Mouse (Mus musculus): ENCODE results near the gene 2610028H24Rik. TPM values are rescaled to one million over a fixed set of nuclear protein-coding genes. Genes with fewer than 3 reads are reported as not detected.

Gene 2610028H24Rik
- total RNA-seq, 2 experiments from 2014 or later = 0.29 to 0.31 TPM

DNA sequence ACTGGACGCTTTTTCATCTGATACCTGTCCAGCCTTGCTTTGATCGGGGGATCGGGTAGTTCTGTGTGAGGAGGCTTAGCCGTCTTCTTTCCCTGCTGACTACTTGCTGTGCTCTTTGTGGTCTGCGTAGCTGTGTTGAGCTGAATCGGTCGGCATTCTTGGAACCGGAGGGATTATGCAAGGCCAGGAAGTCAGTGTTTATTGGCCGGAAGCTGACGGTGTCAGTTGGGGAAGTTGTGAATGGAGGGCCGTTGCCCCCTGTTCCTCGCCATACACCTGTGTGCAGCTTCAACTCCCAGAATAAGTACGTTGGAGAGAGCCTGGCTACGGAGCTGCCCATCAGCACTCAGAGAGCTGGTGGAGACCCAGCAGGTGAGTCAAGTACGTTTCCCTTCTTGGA, 40.3 kb downstream of the 2610028H24Rik start:
- no peak for DNase-seq

DNA sequence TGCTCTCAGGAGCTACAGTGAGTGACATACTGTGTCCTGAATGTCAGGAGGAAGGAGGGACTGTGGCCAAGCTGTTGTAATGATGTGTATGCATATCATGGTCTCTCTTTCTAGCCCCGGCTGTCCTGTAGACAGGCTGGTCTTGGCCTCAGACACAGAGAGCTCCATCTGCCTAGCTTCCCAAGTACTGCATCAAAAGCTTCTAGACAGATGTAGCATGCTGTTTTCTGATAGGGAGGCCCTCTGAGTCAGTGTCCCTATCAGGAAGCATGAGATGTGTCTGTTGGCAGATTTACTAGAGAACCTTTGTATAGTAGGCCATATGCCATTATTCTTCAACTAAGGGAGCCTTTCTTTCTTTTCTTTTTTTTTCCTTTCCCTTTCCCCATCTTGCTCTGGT, 44.6 kb downstream of the 2610028H24Rik start:
- DNase-seq = no peak

DNA sequence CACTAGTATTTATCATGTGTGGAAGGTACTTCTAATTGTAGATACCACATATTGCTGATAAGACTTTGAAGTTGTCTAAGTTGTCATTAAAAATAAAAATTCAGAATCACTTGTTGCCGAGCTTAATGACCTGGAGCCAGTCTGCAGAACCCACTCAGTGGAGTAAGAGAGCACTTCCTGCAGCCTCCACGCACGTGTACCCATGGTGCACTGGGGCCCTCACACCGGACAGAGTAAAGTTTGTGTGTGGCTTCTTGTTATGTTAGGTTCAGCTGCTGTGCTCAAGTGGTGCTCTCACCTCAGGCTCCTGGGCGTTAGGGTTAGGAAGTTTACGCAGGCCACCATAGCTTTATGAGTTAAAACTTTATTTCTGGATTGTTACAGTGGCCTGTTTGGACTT, 46.6 kb downstream of the 2610028H24Rik start:
- DNase-seq = no peak

DNA sequence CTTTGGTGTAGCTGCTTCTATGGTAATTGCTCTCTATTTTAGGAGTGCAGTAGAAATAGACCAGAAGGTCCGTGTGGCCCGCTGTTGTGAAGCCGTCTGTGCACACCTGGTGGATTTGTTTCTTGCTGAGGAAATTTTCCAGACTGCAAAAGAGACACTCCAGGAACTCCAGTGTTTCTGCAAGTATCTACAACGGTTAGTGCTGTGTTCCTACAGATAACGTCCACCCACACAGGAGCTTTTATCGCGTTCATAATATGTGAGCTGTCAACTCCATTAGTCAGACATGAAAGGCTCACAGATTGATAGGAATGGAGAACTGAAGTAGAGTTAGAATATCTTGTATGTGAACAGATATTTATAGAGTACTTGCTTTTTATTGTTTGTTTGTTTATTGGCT, 47.5 kb downstream of the 2610028H24Rik start:
- DNase-seq = no peak

DNA sequence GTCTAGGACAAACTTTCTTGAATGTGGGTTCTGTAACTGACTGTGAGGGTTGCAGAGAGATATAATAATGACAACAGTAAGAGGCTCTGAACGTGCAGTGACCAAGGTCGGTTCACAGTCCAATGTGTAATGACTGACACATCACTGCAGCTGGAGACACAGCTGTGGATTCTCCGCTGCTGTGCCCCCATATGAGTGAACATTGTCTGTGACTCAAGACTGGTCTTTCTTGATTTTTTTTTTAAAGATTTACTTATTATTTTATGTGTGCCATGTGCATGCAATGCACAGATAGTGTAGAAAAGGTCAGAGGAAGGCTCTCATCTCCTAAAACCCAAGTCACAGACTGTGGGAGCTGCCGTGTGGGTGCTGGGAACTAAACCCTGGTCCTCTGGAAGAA, 48.6 kb downstream of the 2610028H24Rik start:
- no peak for DNase-seq

DNA sequence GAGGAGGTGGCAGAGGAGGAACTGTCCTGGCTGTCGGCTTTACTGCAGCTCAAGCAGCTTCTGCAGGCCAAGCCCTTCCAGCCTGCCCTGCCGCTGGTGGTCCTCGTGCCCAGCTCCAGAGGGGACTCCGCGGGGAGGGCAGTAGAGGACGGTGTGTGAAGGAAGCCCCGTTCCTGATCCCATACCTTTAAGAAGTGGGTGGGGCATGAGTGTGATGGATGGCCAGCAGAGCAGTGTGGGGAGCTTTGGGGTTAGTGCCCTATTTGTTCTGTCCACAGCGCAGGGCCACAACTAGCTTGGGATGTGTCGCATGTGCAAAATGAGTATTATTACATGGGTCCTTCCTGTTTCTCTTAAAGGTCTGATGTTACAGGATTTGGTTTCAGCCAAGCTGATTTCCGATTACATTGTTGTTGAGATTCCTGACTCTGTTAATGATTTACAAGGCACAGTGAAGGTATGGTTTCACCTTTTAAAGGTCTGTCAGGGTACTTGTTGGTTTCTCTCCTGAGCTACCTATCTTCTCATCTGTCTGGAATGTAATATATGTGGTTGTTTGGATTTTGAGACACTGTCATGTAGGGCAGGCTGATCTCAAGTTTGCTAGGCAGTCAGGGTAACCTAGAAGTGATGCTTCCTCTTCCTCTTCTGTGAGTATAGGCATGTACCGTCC, 55.5 kb downstream of the 2610028H24Rik start:
- DNase-seq = no peak

DNA sequence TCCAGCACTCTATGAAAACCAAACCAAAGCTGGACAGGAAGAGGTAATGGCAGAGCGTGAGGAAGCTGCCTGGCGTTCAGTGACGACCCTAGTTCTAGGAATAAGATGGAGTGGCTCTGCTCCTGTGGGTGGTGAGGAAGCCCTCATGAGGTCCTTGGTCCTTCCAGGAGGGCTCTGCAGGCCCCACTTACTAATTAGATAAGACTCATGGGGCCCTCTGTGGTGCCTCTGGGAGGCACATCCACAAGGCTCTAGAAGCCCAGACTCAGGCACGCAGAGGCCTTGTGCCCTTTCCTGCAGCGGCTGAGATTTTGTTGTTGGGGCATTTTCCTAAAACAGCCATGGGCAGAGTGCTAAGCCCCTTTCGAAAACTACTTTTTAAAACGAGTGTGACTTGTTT, 57.0 kb downstream of the 2610028H24Rik start:
- DNase-seq = no peak

Other genes starting within 250 kb of the 2610028H24Rik start
- gene Prmt2, start 211.2 kb upstream of the 2610028H24Rik start, total RNA-seq (2021) = 1 to 10 TPM; 2.7 to 4.4 TPM
- gene S100b, start 195.2 kb upstream of the 2610028H24Rik start, total RNA-seq (2021) = 1 to 10 TPM; 4.3 to 6.1 TPM
- gene Dip2a, start 103.8 kb upstream of the 2610028H24Rik start, total RNA-seq (2021) = 1 to 10 TPM; 4.7 to 5.5 TPM
- not detected for gene AC141477.1, start 8.6 kb upstream of the 2610028H24Rik start, total RNA-seq (2021)
- gene Pcnt, start 6.3 kb upstream of the 2610028H24Rik start, total RNA-seq (2021) = 10 to 100 TPM; 49.1 to 55.2 TPM
- 10 to 100 TPM; 17.2 to 19.2 TPM for gene Mcm3ap, start 19.8 kb downstream of the 2610028H24Rik start, total RNA-seq (2021)
- gene Ybey, start 20.0 kb downstream of the 2610028H24Rik start, total RNA-seq (2021) = 1 to 10 TPM; 3.6 to 3.9 TPM
- 1 to 10 TPM; 4.2 to 4.9 TPM for gene Lss, start 82.5 kb downstream of the 2610028H24Rik start, total RNA-seq (2021)
- not detected for gene Spatc1l, start 113.2 kb downstream of the 2610028H24Rik start, total RNA-seq (2021)
- gene Ftcd, start 126.6 kb downstream of the 2610028H24Rik start, total RNA-seq (2021) = not detected
- 100 to 1,000 TPM in 1 of 2 experiments, 10 to 100 TPM in 1; 94.9 to 118 TPM for gene Col6a2, start 174.5 kb downstream of the 2610028H24Rik start, total RNA-seq (2021)